Mouse (Mus musculus) midbrain, embryonic 11.5 days (tissue): ENCODE measurements around the gene 2700081O15Rik. TPM values are rescaled to one million over a fixed set of nuclear protein-coding genes. Genes with fewer than 3 reads are reported as not detected.
A peak's percentile ranks its signal among the peaks of the same experiment; 100 is the strongest.

Source experiments
- ATAC-seq: fragments of 200-750 bp; cut with Nextera tagmentation; 2 replicates; pipeline ENCODE4 v1.8.0; 2017; ENCODE audit warnings: moderate TSS enrichment, moderate library complexity; ENCODE audit not compliant: low FRiP score
- DNase-seq: peaks from one replicate; pipeline ENCODE4 v3.0.0; 2015; ENCODE audit warnings: low spot score; ENCODE audit errors: missing footprints
- H3K27ac ChIP-seq: fragments of 300-500 bp; sonication (generic); 2 replicates; pipeline ENCODE4 v1.5.1; 2014; ENCODE audit warnings: low read depth, low read length
- H3K27me3 ChIP-seq: fragments of 300-500 bp; sonication (generic); 2 replicates; pipeline ENCODE4 v1.6.1; 2014; ENCODE audit warnings: mild to moderate bottlenecking, low read length, moderate library complexity, mixed read lengths; ENCODE audit not compliant: control insufficient read depth, insufficient read depth
- H3K36me3 ChIP-seq: fragments of 300-500 bp; sonication (generic); 2 replicates; pipeline ENCODE4 v1.6.1; 2014; ENCODE audit warnings: mild to moderate bottlenecking, low read length, moderate library complexity, mixed read lengths; ENCODE audit not compliant: control insufficient read depth, insufficient read depth
- H3K4me1 ChIP-seq: fragments of 300-500 bp; sonication (generic); 2 replicates; pipeline ENCODE4 v1.6.1; 2014; ENCODE audit warnings: low read length; ENCODE audit not compliant: control insufficient read depth, insufficient read depth
- H3K4me2 ChIP-seq: fragments of 300-500 bp; sonication (generic); 2 replicates; pipeline ENCODE4 v1.6.1; 2014; ENCODE audit warnings: mild to moderate bottlenecking, moderate library complexity
- H3K4me3 ChIP-seq: fragments of 300-500 bp; sonication (generic); 2 replicates; pipeline ENCODE4 v1.5.1; 2014; ENCODE audit warnings: low read depth, low read length
- H3K9ac ChIP-seq: fragments of 300-500 bp; sonication (generic); 2 replicates; pipeline ENCODE4 v1.6.1; 2014; ENCODE audit warnings: low read length
- H3K9me3 ChIP-seq: fragments of 300-500 bp; sonication (generic); 2 replicates; pipeline ENCODE4 v1.6.1; 2016; ENCODE audit warnings: low read length; ENCODE audit not compliant: control insufficient read depth
- WGBS: fragments of 180-500 bp; shearing (Covaris S2); extraction: QIAGEN DNeasy Blood & Tissue Kit; methylation state at CpG from one replicate; pipeline ENCODE4 v1.1.7; 2014; 5-methylcytosine and 5-hydroxymethylcytosine counted together
- microRNA-seq: library from miRNA; unstranded; fragments of <30 nt; microRNA quantifications from one replicate; pipeline ENCODE4, GENCODE M21; 2017
- polyA plus RNA-seq: library from polyadenylated mRNA; unstranded; fragments of >200 nt; fragmentation: Nextera tagmentation; extraction: Ambion mirVana; gene quantifications from 2 replicates; pipeline ENCODE4 v1.2.1, GENCODE M21; 2014

Gene 2700081O15Rik
- polyA plus RNA-seq, 1 experiment from 2014 or later, result 12.3 TPM

- H3K36me3 ChIP-seq, result peaks cover 5% of the 10 kb centered on the region; the same call in 1 of the 2 replicates
- no peaks in the 10 kb centered on the region for H3K27me3 ChIP-seq
- DNase-seq, result no peak
Observed at GRCm38 (mm10) chr19:7458901-7459300, 41.5 kb downstream of the 2700081O15Rik start.

GRCm38 (mm10) chr19:7459370-7459769, 41.9 kb downstream of the 2700081O15Rik start:
- H3K9me3 ChIP-seq, result no peaks in the 10 kb centered on the region
- 93% methylated on average over 2 of the region's 2 CpGs for WGBS
- no peaks in the 10 kb centered on the region for H3K27me3 ChIP-seq
- no peak overlapping the region for H3K4me2 ChIP-seq
- H3K9ac ChIP-seq, result no peak overlapping the region
- no peaks in the 10 kb centered on the region for H3K4me1 ChIP-seq
- DNase-seq (no peak), ATAC-seq (no peak)
- no peak overlapping the region for H3K4me3 ChIP-seq
- peaks cover 5% of the 10 kb centered on the region; the same call in 1 of the 2 replicates for H3K36me3 ChIP-seq
- no peak overlapping the region for H3K27ac ChIP-seq

More at GRCm38 (mm10) chr19:7458901-7459300, 41.5 kb downstream of the 2700081O15Rik start:
- Histone ChIP-seq H3K9ac (no peak overlapping the region), H3K27ac (no peak overlapping the region), H3K9me3 (no peaks in the 10 kb centered on the region), H3K4me3 (no peak overlapping the region), H3K4me1 (no peaks in the 10 kb centered on the region), H3K4me2 (no peak overlapping the region)
- ATAC-seq, result no peak

GRCm38 (mm10) chr19:7467915-7468314, 50.5 kb downstream of the 2700081O15Rik start:
- no peak overlapping the region for H3K4me2 ChIP-seq
- no peaks in the 10 kb centered on the region for H3K4me1 ChIP-seq
- DNase-seq (peak; percentile 17), ATAC-seq (no peak)
- no peaks in the 10 kb centered on the region for H3K27me3 ChIP-seq
- H3K4me3 ChIP-seq, result no peak overlapping the region
- H3K27ac ChIP-seq, result no peak overlapping the region
- no peaks in the 10 kb centered on the region for H3K9me3 ChIP-seq
- H3K9ac ChIP-seq, result no peak overlapping the region
- H3K36me3 ChIP-seq, result 0 out of 2 replicates have a peak, but pooled peaks cover 2% of the 10 kb centered on the region

GRCm38 (mm10) chr19:7470643-7471042, 53.2 kb downstream of the 2700081O15Rik start:
- Histone ChIP-seq H3K27me3 (no peaks in the 10 kb centered on the region), H3K27ac (no peak overlapping the region), H3K9ac (no peak overlapping the region), H3K4me1 (no peaks in the 10 kb centered on the region), H3K36me3 (0 out of 2 replicates have a peak, but pooled peaks cover 2% of the 10 kb centered on the region), H3K4me3 (no peak overlapping the region), H3K9me3 (no peaks in the 10 kb centered on the region), H3K4me2 (no peak overlapping the region)
- ATAC-seq (no peak), DNase-seq (no peak)
- 92% methylated on average over 2 of the region's 2 CpGs for WGBS

Small RNAs within 50 kb of the gene (microRNA-seq; reads per million reads assigned to microRNA genes)
- gene Mir6991, result 2.7 reads per million, percentile 10 among the genes with 10 or more reads in this experiment

Other genes starting within 250 kb of the 2700081O15Rik start
- 241 and 252 TPM in 2 replicates for gene Otub1, start 211.3 kb upstream of the 2700081O15Rik start, polyA plus RNA-seq
- gene Cox8a, start 200.0 kb upstream of the 2700081O15Rik start, polyA plus RNA-seq, result 730 and 757 TPM in 2 replicates
- gene Naa40, start 176.4 kb upstream of the 2700081O15Rik start, polyA plus RNA-seq, result 94.3 and 103 TPM in 2 replicates
- gene Rcor2, start 150.3 kb upstream of the 2700081O15Rik start, polyA plus RNA-seq, result 33.8 and 36.9 TPM in 2 replicates
- gene Mark2, start 75.8 kb upstream of the 2700081O15Rik start, polyA plus RNA-seq, result 43.0 and 53.9 TPM in 2 replicates
- 23.2 and 25.3 TPM in 2 replicates for gene Spindoc, start 34.6 kb upstream of the 2700081O15Rik start, polyA plus RNA-seq
- 371 and 383 TPM in 2 replicates for gene Rtn3, start 65.7 kb downstream of the 2700081O15Rik start, polyA plus RNA-seq
- 6.3 and 8.5 TPM in 2 replicates for gene Atl3, start 76.4 kb downstream of the 2700081O15Rik start, polyA plus RNA-seq
- 2.3 and 3.2 TPM in 2 replicates for gene Pla2g16, start 139.8 kb downstream of the 2700081O15Rik start, polyA plus RNA-seq
- gene Lgals12, start 189.6 kb downstream of the 2700081O15Rik start, polyA plus RNA-seq, result not detected in 2 replicates
- not detected in 2 replicates for gene Hrasls5, start 194.9 kb downstream of the 2700081O15Rik start, polyA plus RNA-seq